Mouse (Mus musculus): ENCODE results near the gene Olfr1359.

The Olfr1359 gene

GRCm38 (mm10) chr13:21697811-21698210 lies at the start of gene Olfr1359:
Gene Olfr1359, plus strand, starts transcription at chr13:21698111.
- in situ Hi-C loops (cut with MboI, MseI) = no loop called here

- in situ Hi-C loops (cut with MboI, MseI) = no loop called here
Measured at GRCm38 (mm10) chr13:21663286-21663685, 34.6 kb upstream of the Olfr1359 start, which contains the start of gene Olfr1361. Gene Olfr1361, minus strand, starts transcription at chr13:21663386.

- in situ Hi-C loops (cut with MboI, MseI) = no loop called here
Measured at GRCm38 (mm10) chr13:21677305-21677704, 20.6 kb upstream of the Olfr1359 start, which contains the start of gene Olfr1360. Gene Olfr1360, minus strand, starts transcription at chr13:21677405.

- in situ Hi-C loops (cut with MboI, MseI) = loop anchor here (25.0 kb wide), 1 partner anchor 1606 kb away; no protein-coding TSS in a partner anchor
Measured at GRCm38 (mm10) chr13:21706669-21707068, 8.8 kb downstream of the Olfr1359 start.

GRCm38 (mm10) chr13:21710031-21710711 lies 12.3 kb downstream of the Olfr1359 start:
- in situ Hi-C loops (cut with MboI, MseI) = loop anchor here (10.0 to 25.0 kb wide), 2 partner anchors 215 to 1602 kb away; no protein-coding TSS in a partner anchor

GRCm38 (mm10) chr13:21710821-21711525 lies 13.1 kb downstream of the Olfr1359 start:
- in situ Hi-C loops (cut with MboI, MseI) = loop anchor here (10.0 to 25.0 kb wide), 2 partner anchors 214 to 1601 kb away; no protein-coding TSS in a partner anchor

- in situ Hi-C loops (cut with MboI, MseI) = loop anchor here (10.0 to 25.0 kb wide), 2 partner anchors 213 to 1601 kb away; no protein-coding TSS in a partner anchor
Measured at GRCm38 (mm10) chr13:21711698-21712097, 13.8 kb downstream of the Olfr1359 start.

GRCm38 (mm10) chr13:21714725-21715124 lies 16.8 kb downstream of the Olfr1359 start:
- in situ Hi-C loops (cut with MboI, MseI) = loop anchor here (5.0 to 25.0 kb wide), 4 partner anchors 210 to 1968 kb away; partner anchors contain the start of genes Hist1h2ac, Hist1h2bc and Hist1h3g

- in situ Hi-C loops (cut with MboI, MseI) = loop anchor here (5.0 to 25.0 kb wide), 4 partner anchors 210 to 1967 kb away; partner anchors contain the start of genes Hist1h2ac, Hist1h2bc and Hist1h3g
Measured at GRCm38 (mm10) chr13:21715131-21715863, 17.4 kb downstream of the Olfr1359 start.

GRCm38 (mm10) chr13:21715864-21716539 lies 18.1 kb downstream of the Olfr1359 start, which contains the start of the genes Hist1h2bl and Hist1h2ai:
Gene Hist1h2bl, minus strand, starts transcription at chr13:21716143.
Gene Hist1h2ai, plus strand, starts transcription at chr13:21716422.
- in situ Hi-C loops (cut with MboI, MseI) = loop anchor here (5.0 to 25.0 kb wide), 4 partner anchors 209 to 1966 kb away; partner anchors contain the start of genes Hist1h2ac, Hist1h2bc and Hist1h3g

GRCm38 (mm10) chr13:21716540-21717391 lies 18.9 kb downstream of the Olfr1359 start:
- in situ Hi-C loops (cut with MboI, MseI) = loop anchor here (5.0 to 25.0 kb wide), 4 partner anchors 208 to 1966 kb away; partner anchors contain the start of genes Hist1h2ac, Hist1h2bc and Hist1h3g

- in situ Hi-C loops (cut with MboI, MseI) = loop anchor here (5.0 to 25.0 kb wide), 4 partner anchors 207 to 1965 kb away; partner anchors contain the start of genes Hist1h2ac, Hist1h2bc and Hist1h3g
Measured at GRCm38 (mm10) chr13:21717397-21718357, 19.8 kb downstream of the Olfr1359 start, which contains the start of gene Hist1h3h. Gene Hist1h3h, plus strand, starts transcription at chr13:21717659.

GRCm38 (mm10) chr13:21718381-21719080 lies 20.6 kb downstream of the Olfr1359 start:
- in situ Hi-C loops (cut with MboI, MseI) = loop anchor here (5.0 to 25.0 kb wide), 4 partner anchors 206 to 1964 kb away; partner anchors contain the start of genes Hist1h2ac, Hist1h2bc and Hist1h3g

GRCm38 (mm10) chr13:21721107-21721756 lies 23.3 kb downstream of the Olfr1359 start:
- in situ Hi-C loops (cut with MboI, MseI) = loop anchor here (5.0 to 25.0 kb wide), 3 partner anchors 316 to 1851 kb away; partner anchors contain the start of genes Hist1h2ad, Hist1h2ae, Hist1h2ah and Hist1h2bf

- in situ Hi-C loops (cut with MboI, MseI) = loop anchor here (5.0 to 25.0 kb wide), 3 partner anchors 315 to 1850 kb away; partner anchors contain the start of genes Hist1h2ad, Hist1h2ae, Hist1h2ah and Hist1h2bf
Measured at GRCm38 (mm10) chr13:21721757-21722372, 24.0 kb downstream of the Olfr1359 start, which contains the start of gene Hist1h2bm. Gene Hist1h2bm, plus strand, starts transcription at chr13:21722044.

All from T-helper 1 cell (primary cell).